Mouse (Mus musculus): Measurements from ENCODE around the gene Olfr311.

The Olfr311 gene

DNA sequence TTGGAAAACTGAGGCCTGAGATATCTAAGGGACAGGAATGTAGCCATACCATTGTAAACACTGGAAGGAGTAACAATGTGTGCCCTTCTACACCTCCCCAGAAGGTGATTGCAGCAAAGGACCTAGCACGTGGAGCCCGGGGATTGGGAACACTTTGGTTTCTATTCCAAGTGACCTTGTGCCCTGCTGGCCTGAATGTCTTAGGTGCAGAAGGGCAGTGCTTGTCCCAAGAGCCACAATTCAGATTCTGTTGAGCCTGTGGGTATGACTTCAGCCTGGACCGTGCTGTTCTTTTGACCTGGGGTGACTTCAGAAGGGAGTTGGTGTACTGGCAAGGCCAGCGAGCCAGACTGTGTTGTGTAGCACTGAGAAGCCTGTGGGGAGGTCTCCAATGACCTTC, 31.9 kb downstream of the Olfr311 start:
- no peak for DNase-seq (ENCODE audit: low read depth)

DNA sequence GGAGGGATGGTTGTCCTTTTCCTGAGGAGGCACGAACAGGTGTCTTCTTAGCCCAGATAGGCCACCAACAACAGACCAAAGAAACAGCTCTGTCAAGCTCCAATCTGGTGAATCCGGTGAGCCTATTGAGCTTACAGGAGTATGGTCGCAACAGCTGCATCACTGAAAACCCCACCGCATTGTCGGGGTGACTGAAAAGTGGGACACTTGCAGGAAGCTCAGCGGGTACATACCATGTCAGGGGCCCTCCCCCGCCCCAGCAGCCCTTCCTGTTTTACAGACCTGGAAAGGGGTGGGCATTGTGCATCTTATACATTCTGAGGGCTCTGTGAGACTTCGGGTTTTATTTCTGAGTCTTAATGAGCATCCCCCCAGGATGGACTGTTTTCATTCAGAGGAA, 44.7 kb downstream of the Olfr311 start:
- no peak for DNase-seq (ENCODE audit: low read depth)

DNA sequence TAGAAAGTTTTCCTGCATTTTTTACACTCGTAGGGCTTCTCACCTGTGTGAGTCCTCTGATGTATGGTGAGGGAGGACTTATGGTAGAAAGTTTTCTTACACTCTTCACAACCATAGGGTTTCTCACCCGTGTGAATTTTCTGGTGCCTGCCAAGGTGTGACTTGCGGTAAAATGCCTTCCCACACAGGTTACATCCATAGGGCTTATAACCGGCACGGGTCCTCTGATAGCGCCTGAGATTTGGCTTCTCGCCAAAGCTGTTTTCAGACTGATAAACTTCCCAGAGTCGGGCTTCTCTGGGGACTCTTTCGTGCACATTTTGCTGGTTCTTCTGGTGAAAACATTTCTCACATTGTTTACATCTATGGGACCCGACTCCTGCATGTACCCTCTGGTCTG, 51.5 kb downstream of the Olfr311 start:
- no peak for DNase-seq (ENCODE audit: low read depth)
